Mouse (Mus musculus): ENCODE measurements around the gene Prkar1a. TPM values are rescaled to one million over a fixed set of nuclear protein-coding genes. Genes with fewer than 3 reads are reported as not detected.

Prkar1a gene
- 40.2 and 49.0 TPM in 2 replicates for polyA plus RNA-seq (2012; rRNA removed; ENCODE audit: low replicate concordance)

DNA sequence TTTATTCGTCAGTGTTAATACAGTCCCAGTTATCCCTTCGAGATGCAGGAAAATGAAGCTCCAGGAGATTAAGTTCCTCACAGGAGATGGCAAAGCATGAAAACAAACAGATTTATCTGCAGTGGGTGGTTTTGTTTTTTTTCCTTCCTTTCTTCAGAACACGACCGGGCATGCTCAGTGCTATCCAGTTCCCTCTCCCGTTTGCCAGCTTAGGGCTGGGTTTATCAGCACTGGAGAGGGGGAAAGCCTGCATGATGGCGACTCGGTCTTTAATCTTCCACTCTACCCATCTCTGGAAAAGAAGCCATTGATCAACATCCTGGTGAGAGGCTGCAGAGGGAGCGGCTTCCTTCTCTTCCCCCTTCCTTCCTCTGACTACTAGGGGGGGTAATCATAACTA is at the start of gene Prkar1a:
Gene Prkar1a (plus strand): TSS at position 200 of the 400 bp plus-strand sequence.

DNA sequence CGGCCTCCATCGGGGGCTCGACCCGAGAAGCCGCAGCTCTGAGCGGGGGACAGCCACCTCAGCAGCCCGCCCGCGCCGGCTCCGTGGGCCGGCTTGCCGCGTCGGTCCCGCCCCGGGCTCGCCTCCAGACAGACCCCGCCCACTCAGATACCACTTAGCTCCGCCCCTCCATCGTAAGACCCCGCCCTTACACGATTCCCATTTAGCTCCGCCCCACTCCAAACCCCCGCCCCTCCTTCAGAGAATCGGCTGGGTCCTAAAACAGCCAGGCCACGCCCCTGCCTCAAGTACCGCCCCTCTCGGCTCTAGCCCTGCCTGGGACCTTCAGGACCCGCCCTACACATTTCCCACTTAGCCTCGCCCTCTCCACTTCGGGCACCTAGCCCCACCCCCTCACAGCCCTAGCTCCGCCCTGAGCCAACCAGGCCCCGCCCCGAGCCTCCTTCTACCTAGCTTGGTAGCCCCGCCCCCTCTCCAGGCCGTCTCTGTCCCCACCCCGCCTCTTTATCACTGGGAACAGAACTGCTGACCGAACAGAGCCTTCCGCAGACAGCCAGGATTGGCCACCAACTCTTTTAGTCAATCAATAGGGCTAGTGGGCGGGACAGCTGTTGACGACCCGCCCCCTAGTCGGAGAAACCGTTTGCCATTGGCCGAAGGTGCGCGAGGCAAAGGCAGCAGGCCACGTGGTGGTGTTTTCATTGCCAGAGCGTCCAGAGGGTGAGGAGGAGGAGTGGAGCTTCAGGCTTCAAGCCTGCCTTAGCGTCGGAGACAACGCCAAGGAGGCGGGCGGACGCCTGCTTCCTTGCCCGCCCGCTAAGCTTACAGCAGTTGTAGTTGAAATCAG is 37.7 kb upstream of the Prkar1a start, which contains the start of gene Wipi1:
Gene Wipi1 (minus strand): TSS at position 665 of the 847 bp plus-strand sequence.

Other genes with a start within 250 kb of the Prkar1a start
- not detected in 2 replicates for gene 9930022D16Rik, start 235.5 kb upstream of the Prkar1a start, polyA plus RNA-seq (2012; rRNA removed; ENCODE audit: low replicate concordance)
- 7.1 and 8.1 TPM in 2 replicates for gene Amz2, start 223.5 kb upstream of the Prkar1a start, polyA plus RNA-seq (2012; rRNA removed; ENCODE audit: low replicate concordance)
- gene Arsg, start 176.0 kb upstream of the Prkar1a start, polyA plus RNA-seq (2012; rRNA removed; ENCODE audit: low replicate concordance): 3.9 and 8.6 TPM in 2 replicates
- 4.1 and 4.6 TPM in 2 replicates for gene Slc16a6, start 175.8 kb upstream of the Prkar1a start, polyA plus RNA-seq (2012; rRNA removed; ENCODE audit: low replicate concordance)
- gene Wipi1, start 37.4 kb upstream of the Prkar1a start, polyA plus RNA-seq (2012; rRNA removed; ENCODE audit: low replicate concordance): 2.8 and 8.3 TPM in 2 replicates
- 27.8 and 33.4 TPM in 2 replicates for gene Fam20a, start 72.9 kb downstream of the Prkar1a start, polyA plus RNA-seq (2012; rRNA removed; ENCODE audit: low replicate concordance)
- gene 1700012B07Rik, start 178.6 kb downstream of the Prkar1a start, polyA plus RNA-seq (2012; rRNA removed; ENCODE audit: low replicate concordance): not detected in 2 replicates

Data from duodenum, adult 2 months (tissue).